Mouse (Mus musculus) right cerebral cortex, postnatal 14 days (tissue): ENCODE data around the gene Gpr108.
"Not testable (repeated sequence)": the region's sequence is repeated elsewhere in the genome, so short reads cannot be mapped to it uniquely, and the experiment has no call there.

ENCODE experiments used
- DNase-seq: peaks from one replicate; pipeline ENCODE4 v3.0.0; 2022

The Gpr108 gene

DNA sequence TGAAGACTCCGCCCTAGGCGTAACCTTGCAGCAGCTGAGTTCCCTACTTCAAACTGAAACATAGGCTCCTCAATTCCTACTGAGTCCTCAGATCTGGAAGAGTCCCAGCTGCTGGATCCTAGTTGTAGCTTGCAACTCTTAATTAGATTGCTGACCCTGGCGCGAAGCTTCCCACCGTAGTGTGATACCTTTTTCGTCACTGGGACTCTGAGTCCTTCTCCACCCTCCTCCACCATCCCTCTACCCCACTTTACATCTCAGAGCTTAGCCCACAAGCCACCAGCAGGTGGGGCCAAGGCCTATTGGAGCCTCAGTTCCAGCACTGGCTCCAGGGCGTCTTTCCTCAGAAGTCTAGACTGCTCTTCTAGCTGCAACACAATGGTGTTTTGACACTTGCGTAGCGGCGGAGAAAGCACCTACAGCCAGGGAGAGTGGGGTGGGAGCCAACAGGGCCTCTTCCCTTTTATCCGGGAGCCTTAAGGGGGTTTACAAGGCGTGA, at the start of gene Gpr108:
Gene Gpr108, minus strand, starts transcription at position 246 of the 499 bp plus-strand sequence.
- DNase-seq: peak; percentile 83

- no peak for DNase-seq
Measured at GRCm38 (mm10) chr17:57297040-57297439, 48.8 kb upstream of the Gpr108 start.

DNA sequence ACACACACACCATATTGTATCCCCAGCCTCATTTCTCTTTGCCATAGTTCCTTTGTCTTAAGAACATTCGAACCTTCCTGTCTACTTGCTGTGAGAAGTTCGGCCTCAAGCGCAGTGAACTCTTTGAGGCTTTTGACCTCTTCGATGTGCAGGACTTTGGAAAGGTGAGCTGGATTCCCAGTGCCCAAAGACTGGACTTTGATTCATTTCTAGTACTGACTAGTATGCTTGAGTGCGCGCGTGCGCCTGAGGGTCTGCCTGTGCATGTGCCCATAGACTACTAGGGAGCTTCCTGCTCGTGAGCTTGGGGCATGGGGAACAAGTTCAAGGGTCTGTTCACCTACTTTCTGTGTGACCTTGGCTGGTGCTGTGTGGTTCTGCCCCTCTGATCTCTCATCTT, 47.7 kb upstream of the Gpr108 start:
- DNase-seq: no peak

GRCm38 (mm10) chr17:57292968-57293367, 44.7 kb upstream of the Gpr108 start:
- DNase-seq: no peak

DNA sequence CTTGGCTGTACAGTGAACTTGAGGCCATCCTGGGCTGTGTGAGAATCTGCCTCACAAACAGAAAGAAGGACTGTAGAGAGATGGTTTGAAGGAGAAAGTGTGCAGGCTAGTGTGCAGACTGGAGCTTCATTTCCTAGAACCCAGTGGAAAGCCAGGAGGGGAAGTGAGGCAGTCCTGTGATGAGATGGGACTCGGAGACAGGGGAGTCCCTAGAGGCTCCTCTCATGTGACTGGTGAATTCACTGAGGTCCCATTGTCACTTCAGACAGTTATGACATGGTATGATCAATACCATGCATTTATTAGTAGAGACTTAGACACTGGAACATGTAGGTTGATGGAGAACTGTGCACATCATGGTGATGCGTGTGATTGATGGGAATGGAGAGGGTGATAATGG, 44.1 kb upstream of the Gpr108 start:
- no peak for DNase-seq

GRCm38 (mm10) chr17:57290671-57291055, 42.4 kb upstream of the Gpr108 start:
- DNase-seq: no peak

DNA sequence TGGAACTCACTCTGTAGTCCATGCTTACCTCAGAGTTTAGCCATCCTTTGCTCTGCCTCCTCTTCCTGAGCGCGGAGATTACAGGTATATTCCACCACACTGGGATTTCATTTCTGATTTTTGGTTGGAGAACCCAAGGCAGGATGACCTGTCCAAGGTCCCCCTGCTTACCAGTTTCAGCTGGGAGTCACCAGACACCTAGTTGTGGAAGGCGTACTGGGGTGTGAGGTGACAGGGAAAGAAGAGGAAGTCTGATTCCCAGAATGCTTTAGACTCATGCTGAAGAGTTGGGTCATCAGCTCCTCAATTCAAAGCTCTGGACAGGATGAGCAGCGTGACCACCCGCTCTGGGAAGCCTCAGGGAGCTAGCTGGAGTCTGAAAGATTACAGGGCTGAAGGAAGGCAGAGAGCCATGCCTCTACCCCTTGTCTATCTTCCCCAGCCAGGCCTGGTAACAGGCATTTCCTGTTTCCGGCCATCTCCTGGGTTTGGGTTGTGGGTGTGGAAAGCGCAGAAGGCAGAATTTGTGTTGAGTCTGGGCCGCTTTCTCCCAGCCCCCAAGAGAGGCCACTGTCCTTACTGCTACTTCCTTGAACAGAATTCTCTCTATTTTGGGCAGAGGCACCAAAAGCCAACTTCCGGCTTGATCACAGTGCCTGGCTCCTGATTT, 41.9 kb upstream of the Gpr108 start:
- DNase-seq: no peak

- no peak for DNase-seq
Measured at GRCm38 (mm10) chr17:57289252-57289651, 41.0 kb upstream of the Gpr108 start.

DNA sequence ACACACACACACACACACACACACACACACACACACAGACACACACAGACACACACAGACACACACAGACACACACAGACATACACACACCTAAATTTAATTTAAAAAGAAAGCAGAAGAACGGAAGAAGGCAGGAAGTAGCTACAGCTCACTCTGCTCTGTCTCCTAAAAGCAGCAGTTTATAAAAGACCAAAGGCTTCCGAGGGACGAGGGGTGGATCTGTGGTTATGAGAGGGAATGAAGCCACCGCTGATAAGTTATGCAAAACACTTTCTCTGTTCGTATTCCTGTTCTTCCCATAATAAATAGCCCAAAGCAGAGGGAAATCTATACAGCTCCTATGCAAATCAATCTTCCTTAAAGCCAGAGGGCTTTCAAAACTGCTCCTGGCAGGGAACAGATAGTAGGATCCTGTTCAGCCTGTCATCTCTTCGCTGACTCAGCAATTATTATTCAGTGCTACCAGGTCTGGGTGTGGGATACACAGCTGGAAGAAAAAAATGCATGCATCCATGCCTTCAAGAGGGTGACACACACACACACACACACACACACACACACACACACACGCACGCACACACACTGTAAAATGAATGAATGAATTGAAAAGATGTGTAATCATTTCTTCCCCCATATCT, 38.6 kb upstream of the Gpr108 start:
- DNase-seq: no peak

DNA sequence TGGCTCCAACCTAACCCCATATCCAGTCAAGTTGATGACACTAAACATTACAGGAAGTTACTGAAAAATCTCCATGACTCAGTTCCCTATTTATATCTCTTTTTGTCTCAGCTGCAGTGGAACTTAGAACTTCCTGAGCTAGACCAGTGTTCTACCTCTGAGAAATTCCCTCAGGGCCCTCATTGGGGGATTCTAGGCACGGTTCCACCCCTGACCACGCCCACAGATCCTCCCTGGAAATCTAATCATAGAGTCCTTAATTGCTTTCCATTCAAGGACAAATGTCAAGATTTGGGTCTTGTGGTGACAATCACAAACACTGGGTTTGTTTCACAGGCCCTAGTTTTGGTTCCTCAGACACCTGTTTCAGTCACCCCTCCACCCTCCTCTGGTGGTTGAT, 36.8 kb upstream of the Gpr108 start:
- DNase-seq: no peak

- no peak for DNase-seq
Measured at GRCm38 (mm10) chr17:57283906-57284305, 35.7 kb upstream of the Gpr108 start.

DNA sequence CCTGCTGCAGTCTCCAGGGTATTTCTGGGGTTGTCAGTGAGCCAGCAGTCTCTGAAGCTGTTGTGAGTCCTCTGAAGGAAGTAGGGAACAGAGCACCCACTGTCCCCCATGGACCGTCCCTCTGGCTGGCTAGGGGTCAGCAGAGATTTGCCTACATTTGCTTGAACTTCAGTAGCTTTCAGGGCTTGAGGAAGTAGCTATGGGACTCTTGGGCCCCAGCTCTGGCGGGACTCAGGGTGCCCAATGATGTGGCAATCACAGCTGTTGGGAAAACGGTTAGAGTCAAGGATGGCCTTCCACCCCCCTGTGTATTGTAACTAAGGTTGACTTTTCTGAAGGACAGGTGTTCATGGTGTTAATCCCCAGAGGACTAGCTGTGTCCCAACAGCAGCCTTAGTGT, 32.2 kb upstream of the Gpr108 start:
- DNase-seq: no peak

DNA sequence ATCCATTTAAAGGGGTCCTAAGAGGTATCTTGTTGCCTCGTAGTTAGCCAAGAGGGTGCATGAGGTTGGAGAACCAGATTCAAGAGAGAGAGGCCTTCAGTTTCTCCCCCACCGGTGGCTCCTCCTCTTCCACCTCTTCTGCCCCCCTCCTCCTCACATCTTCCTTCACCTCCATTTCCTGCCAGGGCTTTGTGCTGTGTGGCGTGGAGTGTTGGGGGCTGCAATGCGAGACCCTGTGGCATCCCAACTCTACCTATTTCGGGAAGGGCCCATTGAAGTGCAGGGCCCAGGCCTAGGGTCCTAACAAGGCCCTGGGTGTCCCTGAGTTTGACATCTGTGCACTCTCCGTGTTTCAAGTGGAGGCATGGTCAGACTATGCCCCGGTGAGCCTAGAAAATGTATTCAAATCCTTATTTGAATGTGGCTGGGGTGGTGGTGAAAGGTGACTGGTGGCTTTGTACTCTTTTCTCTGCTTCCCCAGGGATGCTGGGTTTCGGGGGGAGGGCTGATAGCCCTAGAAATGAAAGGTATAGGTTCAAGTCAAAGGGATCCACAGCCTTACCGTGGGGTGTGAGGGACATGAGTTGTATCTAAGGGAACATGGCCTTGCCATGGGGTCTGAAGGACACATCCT, 31.5 kb upstream of the Gpr108 start:
- DNase-seq: no peak

DNA sequence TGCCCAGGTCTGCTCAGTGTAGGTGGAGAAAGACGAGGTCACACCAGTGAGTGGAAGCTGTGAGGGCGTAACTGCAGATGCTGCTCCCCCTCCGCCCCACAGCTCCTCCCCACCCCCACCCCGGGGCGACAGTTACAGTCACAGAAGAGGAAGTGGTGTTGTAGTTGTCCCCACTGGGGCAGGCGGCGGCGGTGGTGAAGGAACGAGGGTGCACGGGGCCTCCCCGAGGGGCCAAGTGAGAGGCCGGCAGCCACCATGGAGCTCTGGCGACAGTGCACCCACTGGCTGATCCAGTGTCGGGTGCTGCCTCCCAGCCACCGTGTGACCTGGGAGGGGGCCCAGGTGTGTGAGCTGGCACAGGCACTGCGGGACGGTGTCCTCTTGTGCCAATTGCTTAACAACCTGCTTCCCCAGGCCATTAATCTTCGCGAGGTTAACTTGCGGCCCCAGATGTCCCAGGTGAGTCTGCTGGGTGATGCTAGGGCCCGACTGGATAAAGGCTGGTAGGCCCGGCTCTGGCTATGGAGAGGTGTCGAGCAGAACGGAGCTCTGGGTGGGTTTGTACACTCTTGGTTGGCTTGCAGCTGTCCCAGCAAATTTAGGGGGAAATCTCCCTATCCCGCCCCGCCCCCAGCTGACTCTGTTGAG, 30.8 kb upstream of the Gpr108 start, which contains the start of gene Vav1:
Gene Vav1, plus strand, starts transcription at position 158 of the 648 bp plus-strand sequence.
- DNase-seq: peak; percentile 34

- no peak for DNase-seq
Measured at GRCm38 (mm10) chr17:57278537-57278936, 30.3 kb upstream of the Gpr108 start.

DNA sequence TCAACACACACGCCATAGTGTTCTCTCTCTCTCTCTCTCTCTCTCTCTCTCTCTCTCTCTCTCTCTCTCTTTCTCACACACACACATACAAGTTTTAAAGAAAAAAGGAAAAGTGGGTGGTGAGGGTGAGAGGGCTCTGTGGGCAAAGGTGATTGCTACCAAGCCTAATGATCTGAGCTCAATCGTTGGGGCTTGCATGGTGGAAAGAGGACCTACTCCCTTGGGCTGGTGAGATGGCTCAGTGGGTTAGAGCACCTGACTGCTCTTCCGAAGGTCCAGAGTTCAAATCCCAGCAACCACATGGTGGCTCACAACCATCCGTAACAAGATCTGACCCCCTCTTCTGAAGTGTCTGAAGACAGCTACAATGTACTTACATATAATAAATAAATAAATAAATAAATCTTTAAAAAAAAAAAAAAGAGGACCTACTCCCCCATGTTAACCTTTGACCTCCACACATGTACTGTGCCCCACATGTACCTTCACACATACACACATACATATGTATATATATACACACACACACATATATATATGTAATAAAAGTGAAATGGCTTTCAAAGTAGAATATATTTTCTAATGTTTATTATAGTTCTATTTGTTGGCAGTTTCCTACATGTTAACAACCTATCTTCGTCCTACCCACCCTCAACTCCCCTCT, 29.5 kb upstream of the Gpr108 start:
- not testable (repeated sequence) for DNase-seq

DNA sequence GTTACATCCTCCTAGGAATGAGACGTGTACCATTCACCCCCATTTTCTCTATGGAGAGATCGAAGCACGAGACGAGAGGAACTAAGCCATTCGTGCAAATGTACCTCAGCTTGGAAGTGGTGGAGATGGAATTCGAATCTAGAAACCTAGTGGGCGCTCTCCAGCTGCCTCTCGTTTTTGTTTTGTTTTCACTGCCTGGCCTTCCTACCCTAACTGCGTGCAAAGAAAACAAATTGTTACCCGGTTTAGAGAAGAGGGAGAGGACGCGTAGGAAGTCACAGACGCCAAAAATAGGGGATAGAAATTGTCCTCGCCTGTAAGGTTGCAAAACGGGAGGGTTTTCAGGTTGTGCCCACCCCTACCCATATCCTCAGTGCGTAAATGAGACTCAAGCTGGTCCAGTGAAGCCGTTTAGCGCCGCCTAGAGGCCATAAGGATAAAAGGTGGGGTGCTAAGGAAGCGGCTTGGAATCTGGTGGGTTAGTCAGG, 28.4 kb upstream of the Gpr108 start:
- DNase-seq: peak; percentile 73

- DNase-seq: no peak
Measured at GRCm38 (mm10) chr17:57275997-57276351, 27.7 kb upstream of the Gpr108 start.

- peak; percentile 54 for DNase-seq
Measured at GRCm38 (mm10) chr17:57275111-57275996, 27.1 kb upstream of the Gpr108 start.

DNA sequence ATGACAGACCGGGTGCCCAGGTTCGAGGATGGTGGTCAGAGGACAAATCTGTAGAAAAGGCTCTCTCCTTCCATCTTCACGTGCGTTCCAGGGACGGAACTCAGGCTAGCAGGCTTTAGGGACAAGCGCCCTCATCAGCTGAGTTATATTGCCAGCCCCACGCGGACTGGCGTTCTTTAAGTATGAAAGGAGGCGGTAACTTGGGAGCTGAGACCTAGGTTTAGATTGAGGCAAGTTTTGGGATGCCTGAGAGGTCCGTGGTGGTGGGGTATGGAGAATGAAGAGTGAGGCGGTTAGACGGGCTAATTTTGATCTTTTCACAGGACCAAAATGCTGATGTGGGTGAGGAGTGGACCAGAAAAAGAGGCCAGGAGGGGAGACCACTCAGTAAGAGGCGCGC, 26.4 kb upstream of the Gpr108 start:
- DNase-seq: no peak

- DNase-seq: no peak
Measured at GRCm38 (mm10) chr17:57273846-57274245, 25.6 kb upstream of the Gpr108 start.

GRCm38 (mm10) chr17:57271301-57271700, 23.1 kb upstream of the Gpr108 start:
- no peak for DNase-seq
